Comparison of ENCODE assay signal across 17 mouse cellular contexts in the genomic region with DNA sequence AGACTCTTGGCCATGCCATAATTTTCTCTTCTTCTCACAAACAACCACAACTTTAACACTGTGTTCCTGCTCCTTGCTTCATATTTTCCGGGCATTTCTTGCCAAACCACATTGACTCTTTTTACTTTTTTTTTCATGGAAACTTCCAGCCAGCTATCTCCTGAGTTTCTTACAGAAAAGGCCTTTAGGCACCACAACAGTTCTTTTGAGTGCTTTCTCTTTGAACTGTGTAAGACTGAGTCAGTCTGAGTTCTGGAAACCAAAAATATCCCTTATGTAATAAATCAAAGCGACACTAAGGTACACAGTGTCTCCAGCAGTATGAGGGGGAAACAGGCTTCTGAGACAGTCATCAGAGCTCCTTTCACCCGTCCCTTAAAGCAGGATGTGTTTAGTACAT.
DNase-seq lines count a peak whose midpoint lies in the region; ATAC-seq and TF ChIP-seq lines count a peak whose summit lies in the region.
"Had no signal": no experiment of that assay in that cellular context is flagged by ENCODE, and none has a peak within 500 bp of the region (broad histone marks: within the 10 kb centered on the region; RNA-seq: fewer than 3 reads in every experiment).

No protein-coding gene starts in this region.

- WGBS in embryonic facial prominence, embryonic 13.5 days = 54% methylated on average over 3 of the region's 3 CpGs
- 80% methylated on average over 3 of the region's 3 CpGs for WGBS in embryonic facial prominence, embryonic 10.5 days
- WGBS in kidney, embryonic 14.5 days = 37% methylated on average over 3 of the region's 3 CpGs
- WGBS in kidney, postnatal 0 days = 31% methylated on average over 3 of the region's 3 CpGs

- no peak overlapping the region for H3K9ac ChIP-seq in embryonic facial prominence, embryonic 13.5 days
- H3K9ac ChIP-seq in kidney, embryonic 14.5 days (ENCODE audit: low read depth, low read length) = no peak overlapping the region
- no peak overlapping the region for H3K9ac ChIP-seq in kidney, postnatal 0 days (ENCODE audit: low read depth, low read length)

- no peaks in the 10 kb centered on the region for H3K4me1 ChIP-seq in embryonic facial prominence, embryonic 13.5 days
- no peaks in the 10 kb centered on the region for H3K4me1 ChIP-seq in embryonic facial prominence, embryonic 10.5 days
- no peaks in the 10 kb centered on the region for H3K4me1 ChIP-seq in kidney, embryonic 14.5 days (ENCODE audit: control insufficient read depth, insufficient read depth, low read length)
- H3K4me1 ChIP-seq in kidney, postnatal 0 days (replicated peaks; ENCODE audit: insufficient read depth, low read length) = no peaks in the 10 kb centered on the region

- H3K27me3 ChIP-seq in embryonic facial prominence, embryonic 13.5 days = no peaks in the 10 kb centered on the region
- H3K27me3 ChIP-seq in embryonic facial prominence, embryonic 10.5 days (replicated peaks; ENCODE audit: low read depth, poor library complexity, severe bottlenecking) = no peaks in the 10 kb centered on the region
- no peaks in the 10 kb centered on the region for H3K27me3 ChIP-seq in kidney, embryonic 14.5 days (ENCODE audit: control insufficient read depth, insufficient read depth, low read length)
- H3K27me3 ChIP-seq in kidney, postnatal 0 days (ENCODE audit: insufficient read depth, low read length) = no peaks in the 10 kb centered on the region

- 0 out of 2 replicates have a peak overlapping the region, but pooled peaks have one; percentile 33 for H3K27ac ChIP-seq in embryonic facial prominence, embryonic 13.5 days
- H3K27ac ChIP-seq in embryonic facial prominence, embryonic 10.5 days (replicated peaks) = no peak overlapping the region
- H3K27ac ChIP-seq in kidney, embryonic 14.5 days (ENCODE audit: low read depth, low read length) = no peak overlapping the region
- no peak overlapping the region for H3K27ac ChIP-seq in kidney, postnatal 0 days

- H3K4me3 ChIP-seq in embryonic facial prominence, embryonic 13.5 days = no peak overlapping the region
- no peak overlapping the region for H3K4me3 ChIP-seq in embryonic facial prominence, embryonic 10.5 days
- H3K4me3 ChIP-seq in kidney, embryonic 14.5 days (ENCODE audit: low read length) = no peak overlapping the region
- H3K4me3 ChIP-seq in kidney, postnatal 0 days (replicated peaks; ENCODE audit: low read depth, low read length) = no peak overlapping the region
- H3K4me3 ChIP-seq: erythroblast, embryonic 14.5 days had no signal

- no peak for TF ChIP-seq CTCF in kidney, postnatal 0 days (IDR thresholded peaks at IDR 0.05; ENCODE audit: low read depth)

- no peak for ATAC-seq in embryonic facial prominence, embryonic 13.5 days (ENCODE audit: insufficient number of reproducible peaks, insufficient read depth, low FRiP score, low TSS enrichment, low read depth)
- peak; percentile 62; the same call in 1 of the 2 replicates for ATAC-seq in kidney, embryonic 14.5 days (ENCODE audit: low FRiP score, low TSS enrichment)
- ATAC-seq in kidney, postnatal 0 days (replicated peaks; ENCODE audit: low FRiP score, low read depth) = 0 out of 2 replicates have a peak, but pooled peaks have one; percentile 17
- no peak for ATAC-seq in cerebellum, adult (ENCODE audit: insufficient number of reproducible peaks, low FRiP score, low TSS enrichment)
- ATAC-seq: hindbrain, embryonic 16.5 days had no signal

- no peaks in the 10 kb centered on the region for H3K9me3 ChIP-seq in embryonic facial prominence, embryonic 13.5 days
- no peaks in the 10 kb centered on the region for H3K9me3 ChIP-seq in embryonic facial prominence, embryonic 10.5 days
- no peaks in the 10 kb centered on the region for H3K9me3 ChIP-seq in kidney, embryonic 14.5 days (ENCODE audit: control insufficient read depth, low read length)
- no peaks in the 10 kb centered on the region for H3K9me3 ChIP-seq in kidney, postnatal 0 days (replicated peaks; ENCODE audit: low read length)

- H3K4me2 ChIP-seq in embryonic facial prominence, embryonic 13.5 days = no peak overlapping the region
- no peak overlapping the region for H3K4me2 ChIP-seq in kidney, embryonic 14.5 days (replicated peaks; ENCODE audit: low read depth, low read length)
- no peak overlapping the region for H3K4me2 ChIP-seq in kidney, postnatal 0 days (ENCODE audit: low read length)
- H3K4me2 ChIP-seq: midbrain, embryonic 11.5 days had no signal

- no peak for DNase-seq in embryonic facial prominence, embryonic 10.5 days (ENCODE audit: low spot score)
- no peak for DNase-seq in kidney, postnatal 4 days
- peak; percentile 89 for DNase-seq in 3T3-L1 (ENCODE audit: low read depth, low spot score)
- DNase-seq in kidney, postnatal 0 days (ENCODE audit: low spot score) = peak; percentile 58
- DNase-seq in cerebellum, postnatal 4 days (ENCODE audit: low spot score in 2 of 2) = no peak
- DNase-seq: adrenal gland, postnatal 25 days; B cell, adult 2 months; cerebellum, adult 2 months; liver; right cerebral cortex, postnatal 4 days; thymus, postnatal 25 days had no signal

- H3K36me3 ChIP-seq in embryonic facial prominence, embryonic 13.5 days = no peaks in the 10 kb centered on the region
- no peaks in the 10 kb centered on the region for H3K36me3 ChIP-seq in embryonic facial prominence, embryonic 10.5 days (replicated peaks)
- no peaks in the 10 kb centered on the region for H3K36me3 ChIP-seq in kidney, embryonic 14.5 days (ENCODE audit: control insufficient read depth, insufficient read depth, low read length)
- H3K36me3 ChIP-seq in kidney, postnatal 0 days (ENCODE audit: insufficient read depth, low read length) = no peaks in the 10 kb centered on the region

Comparison
In these comparisons a context has a peak if more than half of its experiments do, and no peak if none do; other contexts are left out.
1. DNase-seq: peak in 3T3-L1 (single experiment) and kidney, postnatal 0 days (single experiment); none in embryonic facial prominence, embryonic 10.5 days (single experiment), kidney, postnatal 4 days (0 of 2) and cerebellum, postnatal 4 days (0 of 2).
2. ATAC-seq: peak in kidney, embryonic 14.5 days (single experiment) and kidney, postnatal 0 days (single experiment); none in embryonic facial prominence, embryonic 13.5 days (single experiment) and cerebellum, adult (single experiment).